Mouse (Mus musculus) liver, embryonic 14.5 days (tissue): ENCODE measurements around the gene Shroom3.

Experiments
- CTCF ChIP-seq: IDR thresholded peaks from 2 replicates; pipeline ENCODE4 v1.5.1; 2016; ENCODE audit warnings: antibody characterized with exemption, low read depth, control low read depth
- EP300 ChIP-seq: IDR thresholded peaks from 2 replicates; pipeline ENCODE4 v1.6.1; 2016; ENCODE audit warnings: antibody characterized with exemption, low read depth

DNA sequence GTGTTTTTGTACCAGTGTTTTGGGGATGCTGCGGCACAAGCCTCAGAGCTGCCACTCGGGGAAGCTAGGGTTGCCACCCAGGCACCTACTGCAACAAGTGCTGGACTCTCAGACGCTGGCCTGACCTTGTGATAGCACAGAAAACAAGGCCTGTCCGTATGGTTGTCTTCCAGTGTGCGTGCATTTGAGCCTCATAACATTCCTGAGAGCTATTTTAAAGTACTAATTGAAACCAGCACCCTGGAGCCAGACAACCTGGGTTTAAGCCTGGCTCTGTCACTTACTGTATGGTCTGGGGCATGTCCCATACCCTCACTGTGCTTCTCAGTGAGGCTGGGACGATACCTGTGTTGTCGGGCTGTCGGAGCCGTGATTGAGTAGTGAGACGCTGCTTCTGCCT lies 276.1 kb downstream of the Shroom3 start:
- TF ChIP-seq CTCF (no peak), EP300 (no peak)
